In the genomic region with DNA sequence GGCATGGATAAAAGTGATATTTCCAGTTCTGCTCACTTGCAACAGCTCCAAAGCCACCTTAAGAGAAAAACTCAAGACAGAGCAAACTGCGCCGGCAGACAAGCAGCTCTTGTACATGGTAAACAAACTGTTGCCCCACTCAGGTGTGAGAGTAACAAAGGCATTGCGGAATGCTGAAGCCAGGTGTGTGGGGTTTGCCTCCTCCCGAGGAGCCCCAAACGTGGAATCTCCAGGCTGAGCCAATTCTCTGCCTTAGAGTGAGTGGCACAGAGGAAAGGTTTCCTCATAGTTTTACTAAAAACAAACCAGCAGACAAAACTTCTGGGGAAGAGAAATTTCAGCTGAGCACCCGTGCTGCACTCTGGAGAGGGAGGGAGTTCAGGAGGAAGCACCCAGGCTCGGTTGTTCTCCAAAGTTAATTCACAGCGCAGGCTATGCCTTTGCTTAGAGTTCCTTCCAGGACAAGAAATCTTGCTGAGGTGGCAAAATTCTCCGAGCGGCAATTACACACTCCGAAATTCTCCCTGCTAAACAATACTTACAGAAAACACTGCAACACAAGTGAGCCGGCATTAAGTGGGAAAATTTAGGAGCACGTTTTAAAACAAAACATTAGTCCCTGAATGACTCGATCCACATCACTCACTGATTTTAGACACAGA, we compare ENCODE assay signal across 21 mouse cellular contexts.
A peak's percentile ranks its signal among the peaks of the same experiment; 100 is the strongest.
DNase-seq lines count a peak whose midpoint lies in the region; ATAC-seq and TF ChIP-seq lines count a peak whose summit lies in the region.
"Had no signal": no experiment of that assay in that cellular context is flagged by ENCODE, and none has a peak within 500 bp of the region (broad histone marks: within the 10 kb centered on the region; RNA-seq: fewer than 3 reads in every experiment).

No protein-coding gene starts in this region.

- H3K4me2 ChIP-seq in hindbrain, embryonic 14.5 days (replicated peaks), result no peak overlapping the region
- H3K4me2 ChIP-seq in CH12.LX (ENCODE audit: insufficient read depth, low read depth, poor library complexity, severe bottlenecking), result no peak overlapping the region
- no peak overlapping the region; the same call in 1 of the 2 replicates for H3K4me2 ChIP-seq in embryonic facial prominence, embryonic 14.5 days (ENCODE audit: low read depth, low read length)
- H3K4me2 ChIP-seq: midbrain, embryonic 15.5 days had no signal

- H3K4me3 ChIP-seq in hindbrain, embryonic 10.5 days, result no peak overlapping the region
- no peak overlapping the region for H3K4me3 ChIP-seq in hindbrain, embryonic 14.5 days (replicated peaks; ENCODE audit: low read length)
- H3K4me3 ChIP-seq in CH12.LX (replicated peaks in 1 of 3; ENCODE audit: low read depth in 2 of 3, low read length in 2 of 3, poor library complexity in 1 of 3), result no peak overlapping the region
- H3K4me3 ChIP-seq in embryonic facial prominence, embryonic 14.5 days (ENCODE audit: low read depth, low read length), result no peak overlapping the region
- H3K4me3 ChIP-seq: erythroblast, embryonic 14.5 days; heart, embryonic 10.5 days; megakaryocyte, embryonic 14.5 days; midbrain, embryonic 15.5 days had no signal

- dilution Hi-C loops in CH12.LX (cut with MboI; ENCODE audit: extremely low pct_ligation_motif_present, extremely low pct_unique_long_range_greater_than_20kb, low sequenced_read_pairs), result no loop called here

- peaks cover 21% of the 10 kb centered on the region for H3K4me1 ChIP-seq in hindbrain, embryonic 10.5 days (replicated peaks)
- no peaks in the 10 kb centered on the region for H3K4me1 ChIP-seq in hindbrain, embryonic 14.5 days (replicated peaks; ENCODE audit: control insufficient read depth, insufficient read depth, low read length)
- peaks cover 5 to 77% of the 10 kb centered on the region in 2 experiments; a peak in 3 of 4 replicates for H3K4me1 ChIP-seq in CH12.LX (ENCODE audit: control insufficient read depth in 1 of 2, insufficient read depth in 2 of 2)
- H3K4me1 ChIP-seq in embryonic facial prominence, embryonic 14.5 days (ENCODE audit: control insufficient read depth, insufficient read depth, low read length), result peaks cover 23% of the 10 kb centered on the region
- H3K4me1 ChIP-seq: midbrain, embryonic 15.5 days had no signal

- no peaks in the 10 kb centered on the region for H3K36me3 ChIP-seq in hindbrain, embryonic 10.5 days
- no peaks in the 10 kb centered on the region for H3K36me3 ChIP-seq in hindbrain, embryonic 14.5 days (replicated peaks; ENCODE audit: control insufficient read depth, insufficient read depth)
- peaks cover 0 to 4% of the 10 kb centered on the region in 2 experiments for H3K36me3 ChIP-seq in CH12.LX (replicated peaks in 1 of 2; ENCODE audit: control insufficient read depth in 1 of 2, insufficient read depth in 1 of 2, low read length in 1 of 2)
- no peaks in the 10 kb centered on the region for H3K36me3 ChIP-seq in embryonic facial prominence, embryonic 14.5 days (ENCODE audit: control insufficient read depth, insufficient read depth, low read length)
- H3K36me3 ChIP-seq: heart, embryonic 10.5 days; midbrain, embryonic 15.5 days had no signal

- TF ChIP-seq CTCF in CH12.LX (conservative IDR thresholded peaks at IDR 0.05 in 1 of 2, IDR thresholded peaks at IDR 0.05 in 1 of 2; ENCODE audit: low read depth in 2 of 2, low read length in 2 of 2), result no peak

- no peaks in the 10 kb centered on the region for H3K27me3 ChIP-seq in hindbrain, embryonic 10.5 days (ENCODE audit: insufficient read depth, poor library complexity, severe bottlenecking)
- no peaks in the 10 kb centered on the region for H3K27me3 ChIP-seq in hindbrain, embryonic 14.5 days (ENCODE audit: control insufficient read depth, insufficient read depth, low read length)
- no peaks in the 10 kb centered on the region for H3K27me3 ChIP-seq in CH12.LX (replicated peaks)
- H3K27me3 ChIP-seq in embryonic facial prominence, embryonic 14.5 days (replicated peaks; ENCODE audit: control insufficient read depth, insufficient read depth, low read length), result no peaks in the 10 kb centered on the region
- H3K27me3 ChIP-seq: megakaryocyte, embryonic 14.5 days; midbrain, embryonic 15.5 days had no signal

- peak overlapping the region; percentile 8; the same call in 1 of the 2 replicates for H3K27ac ChIP-seq in hindbrain, embryonic 10.5 days
- H3K27ac ChIP-seq in hindbrain, embryonic 14.5 days, result no peak overlapping the region
- no peak overlapping the region for H3K27ac ChIP-seq in CH12.LX (ENCODE audit: insufficient read depth, low read depth)
- H3K27ac ChIP-seq in embryonic facial prominence, embryonic 14.5 days (replicated peaks; ENCODE audit: low read depth, low read length), result peak overlapping the region; percentile 46
- H3K27ac ChIP-seq: liver, embryonic 14.5 days; midbrain, embryonic 15.5 days had no signal

- no peaks in the 10 kb centered on the region for H3K9me3 ChIP-seq in hindbrain, embryonic 10.5 days
- no peaks in the 10 kb centered on the region for H3K9me3 ChIP-seq in hindbrain, embryonic 14.5 days (ENCODE audit: control insufficient read depth, low read length)
- H3K9me3 ChIP-seq in CH12.LX (replicated peaks; ENCODE audit: low read length), result no peaks in the 10 kb centered on the region
- no peaks in the 10 kb centered on the region for H3K9me3 ChIP-seq in embryonic facial prominence, embryonic 14.5 days (ENCODE audit: control insufficient read depth, low read length)
- H3K9me3 ChIP-seq: G1E; heart, embryonic 10.5 days; megakaryocyte, embryonic 14.5 days; midbrain, embryonic 15.5 days had no signal

- no peak for TF ChIP-seq EP300 in CH12.LX (IDR thresholded peaks at IDR 0.05; ENCODE audit: low read length)

- no peaks in the 10 kb centered on the region for H3K79me2 ChIP-seq in CH12.LX (replicated peaks; ENCODE audit: control insufficient read depth, extremely low read depth, insufficient read depth, poor library complexity, severe bottlenecking)

- in situ Hi-C loops in CH12.LX (cut with MboI; ENCODE audit: low pct_ligation_motif_present, low pct_unique_long_range_greater_than_20kb, low sequenced_read_pairs), result no loop called here

- no peak for DNase-seq in hindbrain, embryonic 10.5 days (ENCODE audit: low spot score)
- no peak for DNase-seq in hindbrain, embryonic 14.5 days (ENCODE audit: low spot score)
- DNase-seq in CH12.LX (ENCODE audit: extremely low read depth), result no peak
- peak; percentile 61 for DNase-seq in embryonic facial prominence, embryonic 14.5 days (ENCODE audit: low spot score)
- DNase-seq in lung, postnatal 10 days, result peak; percentile 56
- DNase-seq in ovary, postnatal 10 days (ENCODE audit: low spot score), result no peak
- no peak for DNase-seq in left cerebral cortex, adult 9 months (ENCODE audit: low spot score in 2 of 2)
- DNase-seq in kidney, postnatal 10 days, result no peak
- DNase-seq: cerebellum, adult 9-10 months; gastrocnemius, postnatal 36 days; heart, postnatal 14 days; kidney, adult 8-10 months; right cerebral cortex, adult 18-20 months; spleen, adult 18-20 months; thymus, postnatal 14 days had no signal

- 73% methylated on average over 14 of the region's 14 CpGs for WGBS in hindbrain, embryonic 10.5 days
- WGBS in hindbrain, embryonic 14.5 days, result 74% methylated on average over 14 of the region's 14 CpGs
- WGBS in embryonic facial prominence, embryonic 14.5 days, result 44% methylated on average over 14 of the region's 14 CpGs

- TF ChIP-seq RAD21 in CH12.LX (IDR thresholded peaks at IDR 0.05; ENCODE audit: low read depth, low read length), result no peak

- H3K9ac ChIP-seq in hindbrain, embryonic 14.5 days, result no peak overlapping the region
- H3K9ac ChIP-seq in CH12.LX (ENCODE audit: insufficient read depth, low read depth), result no peak overlapping the region
- 0 out of 2 replicates have a peak overlapping the region, but pooled peaks have one; percentile 21 for H3K9ac ChIP-seq in embryonic facial prominence, embryonic 14.5 days (ENCODE audit: low read depth, low read length)
- H3K9ac ChIP-seq: liver, embryonic 14.5 days; midbrain, embryonic 15.5 days had no signal

- no peak for ATAC-seq in hindbrain, embryonic 14.5 days (ENCODE audit: low FRiP score)
- ATAC-seq in embryonic facial prominence, embryonic 14.5 days (ENCODE audit: low read depth), result peak; percentile 47; the same call in 1 of the 2 replicates
- ATAC-seq: midbrain, embryonic 15.5 days had no signal

- no peak for TF ChIP-seq POLR2A in CH12.LX (IDR thresholded peaks at IDR 0.05; ENCODE audit: low read depth, low read length)

TF ChIP-seq in CH12.LX, 34 proteins besides CTCF, POLR2A, EP300 and RAD21:
- TF ChIP-seq GABPA (IDR thresholded peaks at IDR 0.05; ENCODE audit: insufficient replicate concordance, low read depth, low read length) (no peak), BHLHE40 (IDR thresholded peaks at IDR 0.05; ENCODE audit: low read depth, low read length) (peak; percentile 84), MAZ (IDR thresholded peaks at IDR 0.05; ENCODE audit: low read depth, low read length) (no peak), MAFK (IDR thresholded peaks at IDR 0.05; ENCODE audit: insufficient replicate concordance, low read length) (peak; percentile 89), CHD1 (IDR thresholded peaks at IDR 0.05; ENCODE audit: low read depth, low read length) (no peak), ETS1 (conservative IDR thresholded peaks at IDR 0.05; ENCODE audit: low read depth, low read length) (peak; percentile 44; the same call in 1 of the 2 replicates)

Comparison
In these comparisons a context has a peak if more than half of its experiments do, and no peak if none do; other contexts are left out.
1. H3K27ac ChIP-seq: peak in hindbrain, embryonic 10.5 days (single experiment) and embryonic facial prominence, embryonic 14.5 days (single experiment); none in hindbrain, embryonic 14.5 days (single experiment) and CH12.LX (single experiment).
2. DNase-seq: peak in embryonic facial prominence, embryonic 14.5 days (single experiment) and lung, postnatal 10 days (single experiment); none in hindbrain, embryonic 10.5 days (single experiment), hindbrain, embryonic 14.5 days (single experiment), CH12.LX (single experiment), ovary, postnatal 10 days (single experiment), left cerebral cortex, adult 9 months (0 of 2) and kidney, postnatal 10 days (single experiment).